Mouse (Mus musculus) hindbrain, embryonic 12.5 days (tissue): ENCODE data around the gene Foxc1. TPM values are rescaled to one million over a fixed set of nuclear protein-coding genes. Genes with fewer than 3 reads are reported as not detected.

Experiments
- ATAC-seq: fragments of 200-750 bp; cut with Nextera tagmentation; 2 replicates; pipeline ENCODE4 v1.8.0; 2017; ENCODE audit warnings: moderate TSS enrichment; ENCODE audit not compliant: low FRiP score
- H3K27ac ChIP-seq: fragments of 300-500 bp; sonication (generic); 2 replicates; pipeline ENCODE4 v1.5.1; 2016; ENCODE audit warnings: mild to moderate bottlenecking
- H3K27me3 ChIP-seq: fragments of 300-500 bp; sonication (generic); 2 replicates; pipeline ENCODE4 v1.6.1; 2016; ENCODE audit warnings: mild to moderate bottlenecking
- H3K36me3 ChIP-seq: fragments of 300-500 bp; sonication (generic); 2 replicates; pipeline ENCODE4 v1.6.1; 2016; ENCODE audit warnings: mild to moderate bottlenecking
- H3K4me1 ChIP-seq: fragments of 300-500 bp; sonication (generic); 2 replicates; pipeline ENCODE4 v1.6.1; 2016
- H3K4me2 ChIP-seq: fragments of 300-500 bp; sonication (generic); replicated peaks from 2 replicates; pipeline ENCODE4 v1.6.1; 2016; ENCODE audit warnings: mild to moderate bottlenecking
- H3K4me3 ChIP-seq: fragments of 300-500 bp; sonication (generic); 2 replicates; pipeline ENCODE4 v1.5.1; 2016; ENCODE audit warnings: mild to moderate bottlenecking
- H3K9ac ChIP-seq: fragments of 300-500 bp; sonication (generic); 2 replicates; pipeline ENCODE4 v1.6.1; 2016; ENCODE audit warnings: mild to moderate bottlenecking, moderate library complexity
- H3K9me3 ChIP-seq: fragments of 300-500 bp; sonication (generic); replicated peaks from 2 replicates; pipeline ENCODE4 v1.6.1; 2016; ENCODE audit warnings: mild to moderate bottlenecking
- WGBS: fragments of 180-500 bp; shearing (Covaris S2); methylation state at CpG from one replicate; pipeline ENCODE4 v1.1.7; 2016; 5-methylcytosine and 5-hydroxymethylcytosine counted together
- polyA plus RNA-seq: library from polyadenylated mRNA; unstranded; fragments of >200 nt; fragmentation: Nextera tagmentation; extraction: Ambion mirVana; gene quantifications from 2 replicates; pipeline ENCODE4 v1.2.1, GENCODE M21; 2016

Gene Foxc1
- polyA plus RNA-seq, 1 experiment from 2014 or later, result 11.0 TPM

GRCm38 (mm10) chr13:31808116-31808803 lies 1.8 kb downstream of the Foxc1 start:
- ATAC-seq, result no peak
- H3K36me3 ChIP-seq, result no peaks in the 10 kb centered on the region
- peak overlapping the region; percentile 89 for H3K27ac ChIP-seq
- H3K4me2 ChIP-seq, result peak overlapping the region; percentile 80
- H3K27me3 ChIP-seq, result peaks cover 84% of the 10 kb centered on the region
- peaks cover 29% of the 10 kb centered on the region for H3K4me1 ChIP-seq
- H3K9ac ChIP-seq, result peak overlapping the region; percentile 73
- peak overlapping the region; percentile 44 for H3K4me3 ChIP-seq
- under 1% methylated on average over 72 of the region's 73 CpGs for WGBS
- no peaks in the 10 kb centered on the region for H3K9me3 ChIP-seq

- 4% methylated on average over 16 of the region's 16 CpGs for WGBS
- no peak for ATAC-seq
- H3K4me3 ChIP-seq, result peak overlapping the region; percentile 44
- H3K9ac ChIP-seq, result peak overlapping the region; percentile 73
- H3K27ac ChIP-seq, result peak overlapping the region; percentile 89
- H3K4me2 ChIP-seq, result peak overlapping the region; percentile 80; the same call in 1 of the 2 replicates
- no peaks in the 10 kb centered on the region for H3K9me3 ChIP-seq
- H3K27me3 ChIP-seq, result peaks cover 84% of the 10 kb centered on the region
- no peaks in the 10 kb centered on the region for H3K36me3 ChIP-seq
- peaks cover 25% of the 10 kb centered on the region for H3K4me1 ChIP-seq
Observed at GRCm38 (mm10) chr13:31808804-31809420, 2.5 kb downstream of the Foxc1 start.

GRCm38 (mm10) chr13:31809701-31810100 lies 3.3 kb downstream of the Foxc1 start:
- H3K4me1 ChIP-seq, result peaks cover 25% of the 10 kb centered on the region
- H3K27ac ChIP-seq, result no peak overlapping the region
- no peaks in the 10 kb centered on the region for H3K9me3 ChIP-seq
- H3K27me3 ChIP-seq, result peaks cover 84% of the 10 kb centered on the region
- peak overlapping the region; percentile 26 for H3K4me3 ChIP-seq
- ATAC-seq, result no peak
- H3K36me3 ChIP-seq, result no peaks in the 10 kb centered on the region
- no peak overlapping the region for H3K9ac ChIP-seq
- 5% methylated on average over 6 of the region's 6 CpGs for WGBS
- H3K4me2 ChIP-seq, result no peak overlapping the region

- peak overlapping the region; percentile 58; the same call in 1 of the 2 replicates for H3K27ac ChIP-seq
- under 1% methylated on average over 9 of the region's 9 CpGs for WGBS
- H3K4me1 ChIP-seq, result peaks cover 25% of the 10 kb centered on the region
- H3K9me3 ChIP-seq, result no peaks in the 10 kb centered on the region
- H3K4me3 ChIP-seq, result peak overlapping the region; percentile 39
- H3K36me3 ChIP-seq, result no peaks in the 10 kb centered on the region
- H3K27me3 ChIP-seq, result peaks cover 84% of the 10 kb centered on the region
- peak overlapping the region; percentile 64 for H3K9ac ChIP-seq
- H3K4me2 ChIP-seq, result peak overlapping the region; percentile 46
- ATAC-seq, result no peak
Observed at GRCm38 (mm10) chr13:31810375-31810692, 3.9 kb downstream of the Foxc1 start.

GRCm38 (mm10) chr13:31810693-31811541 lies 4.5 kb downstream of the Foxc1 start:
- peaks cover 28% of the 10 kb centered on the region for H3K4me1 ChIP-seq
- no peak for ATAC-seq
- no peaks in the 10 kb centered on the region for H3K9me3 ChIP-seq
- H3K4me2 ChIP-seq, result peak overlapping the region; percentile 46
- peak overlapping the region; percentile 58; the same call in 1 of the 2 replicates for H3K27ac ChIP-seq
- peak overlapping the region; percentile 39 for H3K4me3 ChIP-seq
- H3K36me3 ChIP-seq, result no peaks in the 10 kb centered on the region
- under 1% methylated on average over 65 of the region's 65 CpGs for WGBS
- peaks cover 84% of the 10 kb centered on the region for H3K27me3 ChIP-seq
- H3K9ac ChIP-seq, result peak overlapping the region; percentile 64

- 2% methylated on average over 44 of the region's 44 CpGs for WGBS
- Histone ChIP-seq H3K27ac (peak overlapping the region; percentile 58; the same call in 1 of the 2 replicates), H3K9ac (peak overlapping the region; percentile 64), H3K36me3 (no peaks in the 10 kb centered on the region), H3K4me1 (peaks cover 26% of the 10 kb centered on the region), H3K27me3 (peaks cover 84% of the 10 kb centered on the region), H3K4me2 (peak overlapping the region; percentile 46), H3K4me3 (peak overlapping the region; percentile 39), H3K9me3 (no peaks in the 10 kb centered on the region)
- ATAC-seq, result no peak
Observed at GRCm38 (mm10) chr13:31811542-31812021, 5.1 kb downstream of the Foxc1 start.

GRCm38 (mm10) chr13:31812701-31813100 lies 6.3 kb downstream of the Foxc1 start:
- Histone ChIP-seq H3K27ac (no peak overlapping the region), H3K4me2 (peak overlapping the region; percentile 35), H3K9ac (no peak overlapping the region), H3K9me3 (no peaks in the 10 kb centered on the region), H3K36me3 (no peaks in the 10 kb centered on the region), H3K27me3 (peaks cover 87% of the 10 kb centered on the region), H3K4me1 (peaks cover 18% of the 10 kb centered on the region), H3K4me3 (peak overlapping the region; percentile 9; the same call in 1 of the 2 replicates)
- 34% methylated on average over 2 of the region's 2 CpGs for WGBS
- no peak for ATAC-seq

GRCm38 (mm10) chr13:31815383-31816003 lies 9.1 kb downstream of the Foxc1 start:
- no peak overlapping the region for H3K4me2 ChIP-seq
- no peak overlapping the region for H3K9ac ChIP-seq
- WGBS, result 14% methylated on average over 15 of the region's 15 CpGs
- no peaks in the 10 kb centered on the region for H3K36me3 ChIP-seq
- 0 out of 2 replicates have a peak overlapping the region, but pooled peaks have one; percentile 13 for H3K27ac ChIP-seq
- no peak overlapping the region for H3K4me3 ChIP-seq
- H3K9me3 ChIP-seq, result no peaks in the 10 kb centered on the region
- peaks cover 10% of the 10 kb centered on the region for H3K4me1 ChIP-seq
- H3K27me3 ChIP-seq, result peaks cover 95% of the 10 kb centered on the region
- no peak for ATAC-seq

- 45% methylated on average over 7 of the region's 7 CpGs for WGBS
Observed at GRCm38 (mm10) chr13:31818337-31818736, 11.9 kb downstream of the Foxc1 start.

DNA sequence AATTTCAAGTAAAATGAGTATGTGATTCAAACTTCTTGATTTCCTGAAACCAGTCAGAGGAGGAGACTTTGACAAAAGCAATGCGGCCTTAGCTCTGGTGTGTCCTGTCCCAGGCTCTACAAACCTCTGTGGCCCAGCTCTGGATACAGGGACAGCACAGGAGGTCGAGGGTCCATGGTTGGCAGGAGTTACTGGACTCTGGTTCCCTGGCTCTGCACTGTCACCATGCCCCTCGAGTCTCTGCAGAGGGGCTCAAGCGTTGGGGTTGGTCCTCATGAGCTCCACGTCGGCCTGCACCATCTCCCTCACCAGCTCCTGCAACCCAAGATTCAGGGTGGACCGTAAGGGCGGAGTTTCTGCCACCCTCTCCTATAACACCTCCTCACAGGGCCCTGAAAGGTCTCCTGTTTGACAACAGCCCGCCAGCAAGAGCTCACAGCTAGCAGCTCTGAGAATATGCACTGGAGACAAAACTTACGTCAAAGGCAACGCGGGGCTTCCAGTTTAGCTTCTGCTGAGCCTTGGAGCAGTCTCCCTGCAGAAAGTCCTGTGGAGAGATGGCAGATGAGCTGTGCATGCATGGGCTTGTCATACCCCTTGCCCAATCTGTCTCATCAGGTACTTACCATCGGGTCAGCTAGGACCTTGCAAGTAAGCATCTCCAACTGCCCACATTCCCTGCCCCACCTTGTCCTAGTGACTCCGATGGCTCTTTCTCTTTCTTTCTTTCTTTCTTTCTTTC lies 13.4 kb downstream of the Foxc1 start:
- H3K9ac ChIP-seq, result no peak overlapping the region
- no peaks in the 10 kb centered on the region for H3K9me3 ChIP-seq
- H3K4me3 ChIP-seq, result no peak overlapping the region
- H3K36me3 ChIP-seq, result no peaks in the 10 kb centered on the region
- H3K4me2 ChIP-seq, result 0 out of 2 replicates have a peak overlapping the region, but pooled peaks have one; percentile 4
- H3K27me3 ChIP-seq, result peaks cover 73% of the 10 kb centered on the region
- 0 out of 2 replicates have a peak overlapping the region, but pooled peaks have one; percentile 23 for H3K27ac ChIP-seq
- ATAC-seq, result no peak
- 34% methylated on average over 14 of the region's 14 CpGs for WGBS
- peaks cover 14% of the 10 kb centered on the region for H3K4me1 ChIP-seq

More at GRCm38 (mm10) chr13:31818337-31818736, 11.9 kb downstream of the Foxc1 start:
- H3K9me3 ChIP-seq, result no peaks in the 10 kb centered on the region
- no peaks in the 10 kb centered on the region for H3K36me3 ChIP-seq
- peaks cover 14% of the 10 kb centered on the region for H3K4me1 ChIP-seq
- no peak overlapping the region for H3K9ac ChIP-seq
- no peak overlapping the region for H3K27ac ChIP-seq
- no peak overlapping the region for H3K4me2 ChIP-seq
- ATAC-seq, result no peak
- peaks cover 85% of the 10 kb centered on the region for H3K27me3 ChIP-seq
- no peak overlapping the region for H3K4me3 ChIP-seq

DNA sequence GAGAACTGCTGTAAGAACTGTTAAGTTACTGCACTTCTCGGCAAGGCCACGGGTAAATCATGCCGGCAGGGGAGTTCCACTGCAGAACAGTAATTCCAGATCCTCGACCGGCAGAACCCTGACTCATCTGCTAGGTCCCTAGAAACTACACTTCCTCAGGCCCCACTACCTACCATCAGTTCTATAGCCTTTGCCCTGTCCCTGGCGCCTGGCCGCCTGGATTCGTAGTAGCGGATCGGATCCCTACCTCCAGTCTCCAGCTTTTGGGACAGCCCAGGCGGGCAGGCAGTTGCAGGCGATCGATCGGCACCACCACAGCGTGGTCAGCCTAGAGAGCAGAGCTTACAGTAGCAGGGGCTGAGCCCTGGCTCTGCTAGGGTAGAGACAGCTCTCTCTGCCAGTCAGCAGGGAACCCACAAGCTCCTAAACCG lies 14.2 kb downstream of the Foxc1 start:
- H3K27me3 ChIP-seq, result peaks cover 65% of the 10 kb centered on the region

More for the DNA sequence above, 14.2 kb downstream of the Foxc1 start:
- peak overlapping the region; percentile 45 for H3K4me2 ChIP-seq
- peak overlapping the region; percentile 22 for H3K4me3 ChIP-seq
- peak; percentile 73 for ATAC-seq
- WGBS, result 3% methylated on average over 16 of the region's 16 CpGs
- no peaks in the 10 kb centered on the region for H3K36me3 ChIP-seq
- no peak overlapping the region for H3K27ac ChIP-seq
- no peaks in the 10 kb centered on the region for H3K9me3 ChIP-seq
- H3K4me1 ChIP-seq, result peaks cover 12% of the 10 kb centered on the region
- peak overlapping the region; percentile 49; the same call in 1 of the 2 replicates for H3K9ac ChIP-seq
